Comparison of ENCODE assay signal across 17 mouse cellular contexts in the genomic region with DNA sequence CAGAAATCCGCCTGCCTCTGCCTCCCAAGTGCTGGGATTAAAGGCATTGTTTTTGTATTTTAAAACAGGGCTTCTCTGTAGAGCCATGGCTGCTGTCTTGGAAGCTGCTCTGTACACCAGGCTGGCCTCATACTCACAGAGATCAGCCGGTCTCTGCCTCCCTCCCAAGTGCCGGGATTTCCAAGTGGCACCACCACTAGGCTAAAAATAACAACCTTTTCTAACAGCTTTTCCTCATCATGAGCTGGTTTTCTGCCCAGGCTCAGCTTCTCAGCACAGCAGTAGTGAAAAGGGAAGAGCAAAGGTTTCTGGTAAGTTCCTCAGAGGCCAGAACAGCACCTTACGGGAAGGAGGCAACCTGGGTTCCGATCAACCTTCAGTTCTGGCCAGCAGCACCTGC. TPM values are rescaled to one million over a fixed set of nuclear protein-coding genes. Genes with fewer than 3 reads are reported as not detected.
DNase-seq lines count a peak whose midpoint lies in the region.
"Had no signal": no experiment of that assay in that cellular context is flagged by ENCODE, and none has a peak within 500 bp of the region (broad histone marks: within the 10 kb centered on the region; RNA-seq: fewer than 3 reads in every experiment).

No protein-coding gene starts in this region.

- DNase-seq in heart, adult 11 months = peak; percentile 83
- no peak for DNase-seq in heart, postnatal 25 days (ENCODE audit: low spot score)
- peak; percentile 12 for DNase-seq in adipocyte (ENCODE audit: low spot score)
- peak; percentile 45 for DNase-seq in cerebellum, adult 11-12 months
- peak; percentile 57 to 65 for DNase-seq in cerebellum, postnatal 10 days
- no peak for DNase-seq in thymus, postnatal 14 days
- DNase-seq in embryo, embryonic 10.5 days (ENCODE audit: low spot score) = no peak
- no peak for DNase-seq in thymus, adult 18-20 months
- DNase-seq: adrenal gland, adult 2 months; gastrocnemius, postnatal 14 days; heart, adult 2 months; heart, postnatal 4 days; kidney, adult 2 months; lung, postnatal 36 days; midbrain, embryonic 14.5 days; right cerebral cortex, postnatal 25 days; thymus, postnatal 36 days had no signal

- intact Hi-C loops in heart, postnatal 25 days (cut with DNase I) = no loop called here

RNA-seq across cellular contexts. Expression of a gene that starts 56.5 kb away (rescaled TPM):
- total RNA-seq in heart, postnatal 25 days (2021) = 10 to 100 TPM; 29.3 to 31.9 TPM

Comparison
In these comparisons a context has a peak if more than half of its experiments do, and no peak if none do; other contexts are left out.
1. DNase-seq: peak in heart, adult 11 months (single experiment), adipocyte (single experiment), cerebellum, adult 11-12 months (single experiment) and cerebellum, postnatal 10 days (2 of 2); none in heart, postnatal 25 days (single experiment), thymus, postnatal 14 days (single experiment), embryo, embryonic 10.5 days (single experiment) and thymus, adult 18-20 months (0 of 2).